Mouse (Mus musculus): ENCODE measurements around the gene Hpgds.

GRCm38 (mm10) chr6:65079139-65079538 lies 65.6 kb downstream of the Hpgds start:
- TF ChIP-seq CTCF (IDR thresholded peaks at IDR 0.05; ENCODE audit: borderline replicate concordance, extremely low read depth, insufficient read depth, insufficient read length) (peak; percentile 30; the same call in 1 of the 2 replicates), POLR2A (IDR thresholded peaks at IDR 0.05; ENCODE audit: borderline replicate concordance, extremely low read depth, insufficient read depth, insufficient read length, poor library complexity, severe bottlenecking) (no peak)

Data from brain, embryonic 14.5 days (tissue).